Mouse (Mus musculus) gastrocnemius, postnatal 36 days (tissue): Measurements from ENCODE around the gene Hpd. TPM values are rescaled to one million over a fixed set of nuclear protein-coding genes. Genes with fewer than 3 reads are reported as not detected.

Experiments used
- DNase-seq, 2 experiments: peaks; one replicate each; pipeline ENCODE4 v3.0.0; 2022
- intact Hi-C: fragments of 180-260 bp; cut with DNase I; formaldehyde crosslinking; loops from one replicate; pipeline ENCODE4 v1.15.1; 2025
- total RNA-seq, 2 experiments: library from RNA; stranded (reverse); gene quantifications; 2 replicates each; pipeline ENCODE4 v1.2.3; 2021

The Hpd gene
- total RNA-seq, 2 experiments from 2014 or later: 0.79 TPM; not detected in 1

GRCm38 (mm10) chr5:123125105-123125504 lies 57.4 kb downstream of the Hpd start:
- DNase-seq: no peak
- intact Hi-C loops: no loop called here

DNA sequence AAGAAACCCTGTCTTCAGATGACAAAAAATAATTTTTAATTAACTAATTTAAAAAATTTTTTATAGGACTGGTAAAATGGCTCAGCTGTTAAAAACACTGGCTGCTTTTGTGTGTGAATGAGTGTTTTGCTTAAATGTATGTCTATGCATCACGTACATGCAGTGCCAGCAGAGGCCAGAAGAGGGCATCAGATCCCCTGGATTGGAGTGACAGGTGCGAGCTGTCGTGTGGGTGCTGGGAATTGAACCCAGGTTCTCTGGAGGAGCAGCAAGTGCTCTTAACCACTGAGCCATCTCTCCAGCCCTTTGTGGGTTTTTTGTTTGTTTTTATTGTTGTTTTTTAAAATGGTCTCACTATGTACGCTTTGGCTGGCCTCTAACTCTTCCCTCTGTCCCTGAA lies 60.3 kb downstream of the Hpd start:
- intact Hi-C loops: no loop called here
- DNase-seq: no peak

Other genes with a start within 250 kb of the Hpd start
- gene Kdm2b, start 192.9 kb downstream of the Hpd start, total RNA-seq: 10 to 100 TPM; 10.0 to 11.2 TPM
- 10 to 100 TPM; 35.9 to 39.1 TPM for gene Orai1, start 167.7 kb downstream of the Hpd start, total RNA-seq
- gene Morn3, start 135.7 kb downstream of the Hpd start, total RNA-seq: not detected
- gene Tmem120b, start 114.3 kb downstream of the Hpd start, total RNA-seq: 10 to 100 TPM; 18.9 to 19.0 TPM
- gene Rhof, start 50.0 kb downstream of the Hpd start, total RNA-seq: under 1 TPM; 0.15 to 0.38 TPM
- gene Setd1b, start 40.5 kb downstream of the Hpd start, total RNA-seq: 10 to 100 TPM in 1 of 2 experiments, 1 to 10 TPM in 1; 7.7 to 13.0 TPM
- gene Psmd9, start 13.3 kb downstream of the Hpd start, total RNA-seq: 10 to 100 TPM; 13.0 to 15.7 TPM
- gene Wdr66, start 69.4 kb upstream of the Hpd start, total RNA-seq: 1 to 10 TPM in 1 of 2 experiments, under 1 TPM in 1; 0.87 to 2.2 TPM
- 10 to 100 TPM in 1 of 2 experiments, 1 to 10 TPM in 1; 6.6 to 10.7 TPM for gene Bcl7a, start 161.1 kb upstream of the Hpd start, total RNA-seq
- gene Mlxip, start 212.1 kb upstream of the Hpd start, total RNA-seq: 10 to 100 TPM; 49.7 to 50.7 TPM